Comparison of ENCODE assay signal across 25 mouse cellular contexts in genomic region chr9:58209462-58210303, GRCm38 (mm10). TPM values are rescaled to one million over a fixed set of nuclear protein-coding genes. Genes with fewer than 3 reads are reported as not detected.
DNase-seq lines count a peak whose midpoint lies in the region; ATAC-seq and TF ChIP-seq lines count a peak whose summit lies in the region.
"Had no signal": no experiment of that assay in that cellular context is flagged by ENCODE, and none has a peak within 500 bp of the region (broad histone marks: within the 10 kb centered on the region; RNA-seq: fewer than 3 reads in every experiment).

No protein-coding gene starts in this region.

- H3K9ac ChIP-seq in heart, embryonic 12.5 days: no peak overlapping the region
- H3K9ac ChIP-seq in ES-Bruce4 (ENCODE audit: low read depth, poor library complexity, severe bottlenecking): no peak overlapping the region
- no peak overlapping the region for H3K9ac ChIP-seq in hindbrain, embryonic 11.5 days (ENCODE audit: low read depth, low read length)
- H3K9ac ChIP-seq: embryonic facial prominence, embryonic 15.5 days; forebrain, embryonic 15.5 days; hindbrain, embryonic 15.5 days; liver, embryonic 13.5 days; midbrain, embryonic 15.5 days; neural tube, embryonic 12.5 days had no signal

- no peak overlapping the region for H3K4me2 ChIP-seq in heart, embryonic 12.5 days
- H3K4me2 ChIP-seq in hindbrain, embryonic 11.5 days (replicated peaks; ENCODE audit: low read depth, low read length): no peak overlapping the region
- H3K4me2 ChIP-seq: embryonic facial prominence, embryonic 15.5 days; forebrain, embryonic 15.5 days; hindbrain, embryonic 15.5 days; liver, embryonic 13.5 days; midbrain, embryonic 15.5 days; neural tube, embryonic 12.5 days had no signal

- H3K36me3 ChIP-seq in heart, embryonic 12.5 days: no peaks in the 10 kb centered on the region
- H3K36me3 ChIP-seq in ES-Bruce4 (ENCODE audit: control insufficient read depth, insufficient read depth, low read length, poor library complexity, severe bottlenecking): no peaks in the 10 kb centered on the region
- no peaks in the 10 kb centered on the region for H3K36me3 ChIP-seq in hindbrain, embryonic 11.5 days (ENCODE audit: control insufficient read depth, insufficient read depth, low read length)
- H3K36me3 ChIP-seq: embryonic facial prominence, embryonic 15.5 days; forebrain, embryonic 15.5 days; hindbrain, embryonic 15.5 days; liver, embryonic 13.5 days; midbrain, embryonic 15.5 days; neural tube, embryonic 12.5 days had no signal

- no peak for TF ChIP-seq POLR2A in ES-Bruce4 (IDR thresholded peaks at IDR 0.05; ENCODE audit: insufficient read depth, low read length)

- no peak overlapping the region for H3K4me3 ChIP-seq in heart, embryonic 12.5 days
- H3K4me3 ChIP-seq in ES-Bruce4 (ENCODE audit: low read depth, low read length): no peak overlapping the region
- H3K4me3 ChIP-seq in hindbrain, embryonic 11.5 days (ENCODE audit: low read depth, low read length): no peak overlapping the region
- H3K4me3 ChIP-seq: embryonic facial prominence, embryonic 15.5 days; forebrain, embryonic 15.5 days; hindbrain, embryonic 15.5 days; liver, embryonic 13.5 days; midbrain, embryonic 15.5 days; neural tube, embryonic 12.5 days had no signal

- no peak for ATAC-seq in heart, embryonic 12.5 days (ENCODE audit: insufficient number of reproducible peaks, low FRiP score)
- peak; percentile 50 for ATAC-seq in granulocyte monocyte progenitor cell, adult 5-6 weeks (replicated peaks; ENCODE audit: poor library complexity, severe bottlenecking)
- ATAC-seq in hindbrain, embryonic 11.5 days (ENCODE audit: low FRiP score): no peak
- ATAC-seq: forebrain, embryonic 15.5 days; midbrain, embryonic 15.5 days had no signal

- H3K27me3 ChIP-seq in heart, embryonic 12.5 days (replicated peaks): peaks cover 13% of the 10 kb centered on the region
- no peaks in the 10 kb centered on the region for H3K27me3 ChIP-seq in ES-Bruce4 (ENCODE audit: control insufficient read depth, insufficient read depth, low read length, poor library complexity, severe bottlenecking)
- peaks cover 4% of the 10 kb centered on the region; the same call in 1 of the 2 replicates for H3K27me3 ChIP-seq in hindbrain, embryonic 11.5 days (ENCODE audit: control insufficient read depth, insufficient read depth, low read length)
- H3K27me3 ChIP-seq: forebrain, embryonic 15.5 days; neural tube, embryonic 12.5 days had no signal

- peaks cover 43% of the 10 kb centered on the region for H3K4me1 ChIP-seq in heart, embryonic 12.5 days (replicated peaks)
- no peaks in the 10 kb centered on the region for H3K4me1 ChIP-seq in ES-Bruce4 (ENCODE audit: control insufficient read depth, insufficient read depth, low read length)
- no peaks in the 10 kb centered on the region for H3K4me1 ChIP-seq in hindbrain, embryonic 11.5 days (replicated peaks; ENCODE audit: control insufficient read depth, insufficient read depth, low read length)

- no peak for DNase-seq in heart, adult 8-10 months (ENCODE audit: low spot score)
- peak; percentile 75 for DNase-seq in ES-CJ7 (ENCODE audit: low read depth, low spot score)
- DNase-seq in embryo, embryonic 10.5 days (ENCODE audit: low spot score): no peak
- no peak for DNase-seq in hindbrain, embryonic 11.5 days (ENCODE audit: low spot score)
- DNase-seq: cerebellum, adult 8-10 months; cerebellum, postnatal 36 days; heart, adult 11 months; heart, postnatal 36 days; kidney, adult 9 months; layer of hippocampus, adult 9-11 months; liver, embryonic 13.5 days; lung, adult 2 months; lung, postnatal 36 days; retina, postnatal 1 day; thymus, postnatal 36 days had no signal

- no peaks in the 10 kb centered on the region for H3K9me3 ChIP-seq in heart, embryonic 12.5 days (replicated peaks)
- H3K9me3 ChIP-seq in ES-Bruce4 (replicated peaks; ENCODE audit: control insufficient read depth, insufficient read depth, low read length, poor library complexity, severe bottlenecking): no peaks in the 10 kb centered on the region
- H3K9me3 ChIP-seq in hindbrain, embryonic 11.5 days (ENCODE audit: control insufficient read depth, low read length): no peaks in the 10 kb centered on the region
- H3K9me3 ChIP-seq: embryonic facial prominence, embryonic 15.5 days; forebrain, embryonic 15.5 days; hindbrain, embryonic 15.5 days; liver, embryonic 13.5 days; midbrain, embryonic 15.5 days; neural tube, embryonic 12.5 days had no signal

- peak; percentile 72; the same call in 1 of the 2 replicates for TF ChIP-seq EP300 in ES-Bruce4 (IDR thresholded peaks at IDR 0.05; ENCODE audit: insufficient read depth, low read depth, low read length)

- no peak for TF ChIP-seq CTCF in ES-Bruce4 (IDR thresholded peaks at IDR 0.05; ENCODE audit: low read depth, low read length)

- 76% methylated on average over 8 of the region's 8 CpGs for WGBS in heart, embryonic 12.5 days
- 76% methylated on average over 8 of the region's 8 CpGs for WGBS in hindbrain, embryonic 11.5 days

- peak overlapping the region; percentile 26; the same call in 1 of the 2 replicates for H3K27ac ChIP-seq in heart, embryonic 12.5 days (ENCODE audit: poor library complexity, severe bottlenecking)
- peak overlapping the region; percentile 23 for H3K27ac ChIP-seq in ES-Bruce4 (ENCODE audit: insufficient read depth, low read length)
- H3K27ac ChIP-seq in hindbrain, embryonic 11.5 days (ENCODE audit: low read depth, low read length): no peak overlapping the region
- H3K27ac ChIP-seq: embryonic facial prominence, embryonic 15.5 days; forebrain, embryonic 15.5 days; hindbrain, embryonic 15.5 days; liver, embryonic 13.5 days; midbrain, embryonic 15.5 days; neural tube, embryonic 12.5 days had no signal

RNA-seq across cellular contexts. Expression of gene Islr2, which starts 5.6 kb away (rescaled TPM):
- polyA plus RNA-seq in heart, embryonic 12.5 days (2016; fragmentation: Nextera tagmentation; extraction: Ambion mirVana): 0.05 TPM in 1 of 2 replicates, not detected in the other
- 1 to 10 TPM in 1 of 4 experiments, under 1 TPM in 3; 0.53 to 2.5 (median 0.73) TPM for total RNA-seq in heart, adult 8-10 months (2022)
- 0.67 and 0.85 TPM in 2 replicates for polyA plus RNA-seq in ES-Bruce4 (2011; ENCODE audit: insufficient read depth, insufficient read length, low read depth, missing spikeins)
- total RNA-seq in granulocyte monocyte progenitor cell, adult 5-6 weeks (2014; fragmentation: Nextera tagmentation): not detected in 2 replicates
- not detected in 2 replicates for total RNA-seq in granulocyte monocyte progenitor cell, adult 5-6 weeks (2017)
- polyA plus RNA-seq in hindbrain, embryonic 11.5 days (2014; fragmentation: Nextera tagmentation; extraction: Ambion mirVana): 5.5 and 6.7 TPM in 2 replicates
- polyA plus RNA-seq: heart, embryonic 14.5 days had no signal

RNA-seq across cellular contexts. Expression of gene Islr, which starts 5.6 kb away (rescaled TPM):
- 8.5 and 8.6 TPM in 2 replicates for polyA plus RNA-seq in heart, embryonic 12.5 days (2016; fragmentation: Nextera tagmentation; extraction: Ambion mirVana)
- total RNA-seq in heart, adult 8-10 months (2022): 10 to 100 TPM; 18.0 to 21.1 (median 19.4) TPM
- polyA plus RNA-seq in ES-Bruce4 (2011; ENCODE audit: insufficient read depth, insufficient read length, low read depth, missing spikeins): not detected in 2 replicates
- total RNA-seq in granulocyte monocyte progenitor cell, adult 5-6 weeks (2014; fragmentation: Nextera tagmentation): 0.17 TPM in 1 of 2 replicates, not detected in the other
- total RNA-seq in granulocyte monocyte progenitor cell, adult 5-6 weeks (2017): not detected in 2 replicates
- polyA plus RNA-seq in hindbrain, embryonic 11.5 days (2014; fragmentation: Nextera tagmentation; extraction: Ambion mirVana): 15.5 and 16.7 TPM in 2 replicates
- total RNA-seq: megakaryocyte-erythroid progenitor cell, adult 5-6 weeks had no signal

RNA-seq across cellular contexts. Expression of gene Pml, which starts 39.9 kb away (rescaled TPM):
- polyA plus RNA-seq in heart, embryonic 12.5 days (2016; fragmentation: Nextera tagmentation; extraction: Ambion mirVana): 15.2 and 15.5 TPM in 2 replicates
- 1 to 10 TPM; 7.0 to 9.1 (median 8.0) TPM for total RNA-seq in heart, adult 8-10 months (2022)
- 198 and 200 TPM in 2 replicates for polyA plus RNA-seq in ES-Bruce4 (2011; ENCODE audit: insufficient read depth, insufficient read length, low read depth, missing spikeins)
- 49.9 and 57.2 TPM in 2 replicates for total RNA-seq in granulocyte monocyte progenitor cell, adult 5-6 weeks (2014; fragmentation: Nextera tagmentation)
- total RNA-seq in granulocyte monocyte progenitor cell, adult 5-6 weeks (2017): 9.3 and 10.1 TPM in 2 replicates
- polyA plus RNA-seq in hindbrain, embryonic 11.5 days (2014; fragmentation: Nextera tagmentation; extraction: Ambion mirVana): 6.4 and 8.3 TPM in 2 replicates

RNA-seq across cellular contexts. Expression of gene Stoml1, which starts 43.3 kb away (rescaled TPM):
- polyA plus RNA-seq in heart, embryonic 12.5 days (2016; fragmentation: Nextera tagmentation; extraction: Ambion mirVana): 24.0 and 24.7 TPM in 2 replicates
- 10 to 100 TPM in 3 of 4 experiments, 1 to 10 TPM in 1; 9.5 to 13.4 (median 11.7) TPM for total RNA-seq in heart, adult 8-10 months (2022)
- polyA plus RNA-seq in ES-Bruce4 (2011; ENCODE audit: insufficient read depth, insufficient read length, low read depth, missing spikeins): 24.6 and 26.5 TPM in 2 replicates
- 10.4 and 11.6 TPM in 2 replicates for total RNA-seq in granulocyte monocyte progenitor cell, adult 5-6 weeks (2014; fragmentation: Nextera tagmentation)
- total RNA-seq in granulocyte monocyte progenitor cell, adult 5-6 weeks (2017): 6.3 and 17.7 TPM in 2 replicates
- 31.2 and 35.7 TPM in 2 replicates for polyA plus RNA-seq in hindbrain, embryonic 11.5 days (2014; fragmentation: Nextera tagmentation; extraction: Ambion mirVana)

Comparison
In these comparisons a context has a peak if more than half of its experiments do, and no peak if none do; other contexts are left out.
1. RNA of gene Pml, which starts 39.9 kb away (polyA plus RNA-seq): 198 to 200 TPM in ES-Bruce4; 15.2 to 15.5 TPM in heart, embryonic 12.5 days and 6.4 to 8.3 TPM in hindbrain, embryonic 11.5 days; every median in the first group is over 10 times any median in the second.